Mouse (Mus musculus): ENCODE measurements around the gene Nfya. TPM values are rescaled to one million over a fixed set of nuclear protein-coding genes. Genes with fewer than 3 reads are reported as not detected.

The Nfya gene
- polyA plus RNA-seq, 1 experiment from 2014 or later, result 11.6 TPM

DNA sequence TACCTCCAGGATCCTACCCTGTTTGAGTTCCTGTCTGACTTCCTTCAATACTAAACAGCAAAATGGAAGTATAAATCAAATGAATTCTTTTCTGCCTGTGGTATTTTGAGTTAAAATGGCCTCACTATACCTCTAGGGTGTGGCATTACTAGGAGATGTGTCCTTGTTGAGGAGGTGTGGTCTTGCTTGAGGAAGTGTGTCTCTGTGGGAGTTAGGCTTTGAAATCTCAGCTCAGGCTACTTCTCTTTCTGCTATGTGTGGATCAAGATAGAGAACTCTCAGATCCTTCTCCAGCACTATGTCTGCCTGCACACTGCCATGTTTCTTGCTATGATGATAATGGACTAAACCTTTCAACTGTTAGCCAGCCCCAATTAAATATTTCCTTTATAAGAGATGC, 30.7 kb downstream of the Nfya start:
- no peak overlapping the region for H3K4me3 ChIP-seq
- H3K27me3 ChIP-seq, result no peaks in the 10 kb centered on the region
- H3K4me1 ChIP-seq (replicated peaks), result no peaks in the 10 kb centered on the region
- H3K27ac ChIP-seq (replicated peaks), result no peak overlapping the region
- no peak for ATAC-seq (ENCODE audit: low FRiP score, low read depth)
- H3K9me3 ChIP-seq, result no peaks in the 10 kb centered on the region
- H3K9ac ChIP-seq, result no peak overlapping the region
- H3K36me3 ChIP-seq, result no peaks in the 10 kb centered on the region
- no peak overlapping the region for H3K4me2 ChIP-seq

DNA sequence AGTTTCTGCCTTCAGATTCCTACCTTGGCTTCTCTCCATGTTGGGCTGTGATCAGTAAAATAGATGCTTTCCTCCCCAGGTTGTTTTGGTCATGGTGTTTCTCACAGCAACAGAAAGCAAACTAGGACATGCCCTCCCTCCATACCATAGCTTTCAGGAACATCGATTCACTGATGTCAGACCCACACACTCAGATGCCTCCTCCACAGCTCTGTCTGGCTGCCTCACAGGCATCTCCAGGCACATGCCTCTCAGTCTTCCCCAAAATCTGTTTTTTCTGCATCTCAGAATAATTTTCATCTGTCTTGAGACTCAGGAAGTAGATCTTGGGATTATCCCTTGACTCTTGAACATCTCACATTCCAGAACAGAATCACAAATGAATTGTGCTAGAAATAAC, 33.6 kb downstream of the Nfya start:
- no peaks in the 10 kb centered on the region for H3K27me3 ChIP-seq
- no peaks in the 10 kb centered on the region for H3K36me3 ChIP-seq
- no peak overlapping the region for H3K27ac ChIP-seq (replicated peaks)
- no peak overlapping the region for H3K4me2 ChIP-seq
- WGBS, result 96% methylated on average over 1 of the region's 1 CpGs
- no peak for ATAC-seq (ENCODE audit: low FRiP score, low read depth)
- H3K4me1 ChIP-seq (replicated peaks), result no peaks in the 10 kb centered on the region
- no peaks in the 10 kb centered on the region for H3K9me3 ChIP-seq
- H3K4me3 ChIP-seq, result no peak overlapping the region
- no peak overlapping the region for H3K9ac ChIP-seq

DNA sequence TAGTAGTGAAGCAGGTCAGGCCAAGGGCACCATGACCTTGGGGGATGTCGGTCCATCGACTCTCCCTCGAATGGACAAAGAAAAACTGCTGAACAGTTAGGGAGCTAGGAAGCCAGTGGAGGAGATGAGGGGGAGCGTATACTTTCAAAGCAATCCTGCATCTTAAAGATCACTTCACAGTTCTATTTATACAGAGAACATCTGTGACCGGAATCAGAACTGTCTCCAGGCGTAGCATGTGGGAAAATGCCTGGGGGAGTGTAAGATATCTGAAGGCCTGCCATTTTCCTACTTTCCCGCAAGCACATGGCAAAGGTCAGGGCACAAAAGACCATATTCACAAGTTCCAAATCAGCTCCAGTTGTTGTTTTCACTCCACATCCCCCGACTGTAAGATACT, 36.7 kb downstream of the Nfya start:
- Histone ChIP-seq H3K27ac (replicated peaks) (no peak overlapping the region), H3K9me3 (no peaks in the 10 kb centered on the region), H3K4me3 (no peak overlapping the region), H3K4me1 (replicated peaks) (no peaks in the 10 kb centered on the region), H3K27me3 (no peaks in the 10 kb centered on the region), H3K9ac (no peak overlapping the region), H3K36me3 (no peaks in the 10 kb centered on the region), H3K4me2 (no peak overlapping the region)
- no peak for ATAC-seq (ENCODE audit: low FRiP score, low read depth)
- WGBS, result 86% methylated on average over 8 of the region's 8 CpGs

DNA sequence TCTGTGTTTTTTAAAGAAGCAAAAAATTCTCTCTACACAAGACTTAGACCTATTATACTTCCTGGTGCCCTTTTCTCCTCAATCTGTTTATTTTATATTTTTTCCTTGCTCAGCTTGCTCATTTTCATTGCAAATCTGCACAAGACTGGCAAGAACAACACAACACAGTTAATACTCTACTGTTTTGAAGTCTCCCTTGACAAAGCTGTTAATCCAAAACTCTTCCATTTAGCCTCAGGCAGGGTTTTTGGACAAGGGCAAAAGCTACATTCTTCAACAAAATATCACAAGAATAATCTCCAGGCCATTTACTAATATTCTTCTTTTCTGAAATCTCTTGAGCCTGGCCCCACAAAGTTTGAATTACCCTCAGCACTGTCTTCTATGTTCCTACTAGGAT, 38.1 kb downstream of the Nfya start:
- Histone ChIP-seq H3K9me3 (no peaks in the 10 kb centered on the region), H3K9ac (no peak overlapping the region), H3K27ac (replicated peaks) (no peak overlapping the region), H3K27me3 (no peaks in the 10 kb centered on the region), H3K4me2 (no peak overlapping the region), H3K4me1 (replicated peaks) (no peaks in the 10 kb centered on the region), H3K36me3 (no peaks in the 10 kb centered on the region), H3K4me3 (no peak overlapping the region)
- no peak for ATAC-seq (ENCODE audit: low FRiP score, low read depth)

DNA sequence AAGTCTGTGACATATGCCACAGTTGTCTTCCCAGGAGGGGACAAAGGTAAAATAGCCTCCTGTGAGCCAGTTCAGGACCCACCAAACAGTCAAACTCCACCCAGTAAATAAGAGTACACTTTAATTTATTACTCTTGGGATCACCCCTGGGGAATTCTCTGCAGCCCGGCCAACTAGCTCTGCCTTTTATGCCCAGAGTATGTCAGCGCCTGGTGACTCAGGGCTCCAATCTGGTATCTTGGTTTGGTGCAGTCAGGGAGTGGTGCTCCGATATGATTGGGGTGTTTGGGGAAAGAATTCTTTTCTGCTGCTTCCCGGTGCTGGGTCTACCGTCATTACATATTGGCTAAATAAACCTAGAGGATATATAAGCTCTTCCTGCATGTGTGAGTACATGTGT, 42.9 kb downstream of the Nfya start:
- Histone ChIP-seq H3K4me2 (no peak overlapping the region), H3K9me3 (no peaks in the 10 kb centered on the region), H3K4me1 (replicated peaks) (peaks cover 6% of the 10 kb centered on the region; the same call in 1 of the 2 replicates), H3K27me3 (no peaks in the 10 kb centered on the region), H3K9ac (no peak overlapping the region), H3K27ac (replicated peaks) (no peak overlapping the region), H3K4me3 (no peak overlapping the region), H3K36me3 (no peaks in the 10 kb centered on the region)
- no peak for ATAC-seq (ENCODE audit: low FRiP score, low read depth)
- 89% methylated on average over 5 of the region's 5 CpGs for WGBS

DNA sequence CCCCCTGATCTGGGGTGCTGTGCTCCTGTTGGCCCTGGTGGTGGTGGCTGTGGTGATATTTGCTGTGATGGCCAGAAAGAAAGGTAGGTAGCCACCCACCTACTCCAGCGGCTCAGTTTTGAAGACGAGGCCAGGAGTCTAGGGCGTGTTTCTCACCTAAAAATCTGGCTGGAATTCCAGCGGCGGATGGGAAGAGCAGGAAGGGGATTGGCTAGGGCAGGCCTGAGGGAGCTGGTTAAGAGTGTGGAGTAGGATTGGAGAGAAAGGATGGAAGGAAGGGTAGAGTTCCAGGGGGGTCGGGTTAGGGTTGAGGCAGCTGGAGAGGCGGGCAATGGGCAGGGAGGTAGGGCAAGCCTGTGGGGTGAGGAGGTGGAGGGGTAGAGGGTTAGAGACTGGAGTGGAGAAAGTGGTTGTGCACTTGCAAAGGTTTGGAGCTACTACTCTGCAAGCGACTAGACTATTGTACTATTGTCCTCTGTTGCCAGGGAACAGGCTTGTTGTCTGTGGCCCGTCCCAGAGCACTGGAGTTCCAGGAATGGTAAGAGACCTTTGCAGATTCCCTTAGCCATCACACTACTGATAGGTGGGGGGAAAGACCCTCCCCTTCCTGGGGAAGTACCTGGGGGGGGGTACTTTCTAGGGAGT, 44.1 kb downstream of the Nfya start:
- no peak overlapping the region for H3K27ac ChIP-seq (replicated peaks)
- H3K4me1 ChIP-seq (replicated peaks), result peaks cover 6% of the 10 kb centered on the region; the same call in 1 of the 2 replicates
- H3K27me3 ChIP-seq, result no peaks in the 10 kb centered on the region
- no peaks in the 10 kb centered on the region for H3K9me3 ChIP-seq
- H3K9ac ChIP-seq, result no peak overlapping the region
- no peaks in the 10 kb centered on the region for H3K36me3 ChIP-seq
- H3K4me2 ChIP-seq, result no peak overlapping the region
- no peak overlapping the region for H3K4me3 ChIP-seq
- no peak for ATAC-seq (ENCODE audit: low FRiP score, low read depth)
- 70% methylated on average over 9 of the region's 9 CpGs for WGBS

DNA sequence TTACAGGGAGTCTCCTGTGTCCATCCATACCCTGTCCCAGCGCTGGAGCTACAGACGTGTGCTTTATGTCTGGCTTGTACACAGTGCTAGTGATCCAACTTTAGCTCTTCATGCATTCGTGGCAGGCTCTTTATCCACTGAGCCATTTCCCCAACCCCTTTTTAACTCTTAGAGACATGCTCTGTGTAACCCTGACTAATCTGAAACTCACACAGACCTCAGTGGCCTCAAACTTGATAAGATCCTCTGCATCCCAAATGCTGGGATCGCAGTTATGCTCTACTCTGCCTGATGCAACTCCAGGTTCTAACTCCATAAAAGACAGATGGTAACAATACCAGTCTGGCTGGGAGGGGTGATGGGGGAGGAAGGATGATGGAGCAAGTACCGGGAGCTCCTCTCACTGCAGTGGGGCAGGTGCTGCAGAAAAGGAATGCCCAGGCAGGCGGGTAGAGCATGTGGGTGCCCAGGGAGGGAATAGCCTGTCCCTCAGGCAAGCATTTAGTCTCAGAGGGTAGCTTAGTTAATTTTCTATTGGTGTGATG, 46.2 kb downstream of the Nfya start:
- Histone ChIP-seq H3K36me3 (no peaks in the 10 kb centered on the region), H3K4me1 (replicated peaks) (peaks cover 6% of the 10 kb centered on the region; the same call in 1 of the 2 replicates), H3K27me3 (no peaks in the 10 kb centered on the region), H3K9me3 (no peaks in the 10 kb centered on the region), H3K9ac (no peak overlapping the region), H3K27ac (replicated peaks) (no peak overlapping the region), H3K4me2 (no peak overlapping the region), H3K4me3 (no peak overlapping the region)
- ATAC-seq (ENCODE audit: low FRiP score, low read depth), result no peak
- WGBS, result 74% methylated on average over 6 of the region's 6 CpGs

DNA sequence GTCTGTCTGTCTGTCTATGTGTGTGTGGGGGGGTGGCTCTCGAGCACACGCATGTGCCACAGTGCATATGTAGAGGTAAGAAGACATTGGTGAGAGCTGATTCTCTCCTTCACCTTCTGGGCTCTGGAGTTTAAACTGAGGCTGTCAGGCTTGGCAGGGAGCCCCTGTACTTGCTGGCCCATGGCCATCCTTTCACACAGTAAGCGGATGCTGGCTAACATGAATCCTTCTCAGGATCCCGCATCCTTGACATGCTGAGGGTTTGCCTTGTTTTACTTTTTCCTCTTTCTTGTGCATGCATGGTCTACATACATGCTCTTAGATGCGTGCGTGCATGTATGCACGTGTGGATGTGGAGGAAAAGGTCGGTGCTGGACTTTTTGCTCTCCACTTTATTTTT, 46.7 kb downstream of the Nfya start:
- 81% methylated on average over 8 of the region's 8 CpGs for WGBS
- peaks cover 6% of the 10 kb centered on the region; the same call in 1 of the 2 replicates for H3K4me1 ChIP-seq (replicated peaks)
- H3K9me3 ChIP-seq, result no peaks in the 10 kb centered on the region
- ATAC-seq (ENCODE audit: low FRiP score, low read depth), result no peak
- H3K36me3 ChIP-seq, result no peaks in the 10 kb centered on the region
- H3K27ac ChIP-seq (replicated peaks), result no peak overlapping the region
- no peak overlapping the region for H3K9ac ChIP-seq
- H3K27me3 ChIP-seq, result no peaks in the 10 kb centered on the region
- no peak overlapping the region for H3K4me2 ChIP-seq
- no peak overlapping the region for H3K4me3 ChIP-seq

DNA sequence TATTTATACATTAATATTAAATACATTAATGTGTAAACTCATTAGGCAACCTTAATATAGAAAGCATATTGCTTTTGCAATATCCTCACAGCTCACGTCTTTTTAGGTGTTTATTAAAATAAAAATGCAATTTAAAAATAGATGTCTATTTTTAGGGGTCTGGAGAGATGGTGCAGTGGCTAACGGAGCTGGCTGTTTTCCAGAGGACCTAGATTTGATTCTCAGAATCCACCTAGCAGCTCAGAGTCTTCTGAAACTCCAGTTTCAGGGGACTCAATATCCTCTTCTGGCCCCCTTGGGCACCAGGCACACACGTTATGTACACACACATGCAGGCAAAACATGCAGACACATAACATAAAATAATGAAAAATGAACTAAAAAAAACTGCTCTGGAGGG, 47.4 kb downstream of the Nfya start:
- Histone ChIP-seq H3K4me3 (no peak overlapping the region), H3K27me3 (no peaks in the 10 kb centered on the region), H3K9me3 (no peaks in the 10 kb centered on the region), H3K27ac (replicated peaks) (no peak overlapping the region), H3K36me3 (no peaks in the 10 kb centered on the region), H3K9ac (no peak overlapping the region), H3K4me2 (no peak overlapping the region), H3K4me1 (replicated peaks) (peaks cover 6% of the 10 kb centered on the region; the same call in 1 of the 2 replicates)
- 71% methylated on average over 3 of the region's 3 CpGs for WGBS
- no peak for ATAC-seq (ENCODE audit: low FRiP score, low read depth)

DNA sequence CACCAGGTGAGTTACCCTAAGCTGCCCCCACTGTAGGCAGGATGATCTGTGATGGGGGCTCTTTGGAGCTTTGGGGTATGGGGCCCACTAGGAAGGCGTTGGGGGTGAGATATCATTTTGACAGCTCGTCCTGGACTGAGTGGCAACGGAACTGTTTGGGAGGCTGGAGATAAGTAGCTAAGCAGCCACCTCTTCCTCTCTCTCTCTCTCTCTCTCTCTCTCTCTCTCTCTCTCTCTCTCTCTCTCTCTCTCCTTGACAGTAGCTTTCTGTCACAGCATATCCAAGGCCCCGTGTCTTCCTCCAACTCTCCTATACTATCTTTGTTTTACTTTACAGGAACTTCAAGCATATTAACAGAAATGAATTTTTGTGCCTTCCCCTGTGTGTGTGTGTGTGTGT, 49.2 kb downstream of the Nfya start:
- no peak for ATAC-seq (ENCODE audit: low FRiP score, low read depth)
- Histone ChIP-seq H3K9ac (no peak overlapping the region), H3K9me3 (no peaks in the 10 kb centered on the region), H3K4me1 (replicated peaks) (peaks cover 6% of the 10 kb centered on the region; the same call in 1 of the 2 replicates), H3K36me3 (no peaks in the 10 kb centered on the region), H3K4me3 (no peak overlapping the region), H3K4me2 (no peak overlapping the region), H3K27ac (replicated peaks) (no peak overlapping the region), H3K27me3 (no peaks in the 10 kb centered on the region)
- 94% methylated on average over 4 of the region's 4 CpGs for WGBS

DNA sequence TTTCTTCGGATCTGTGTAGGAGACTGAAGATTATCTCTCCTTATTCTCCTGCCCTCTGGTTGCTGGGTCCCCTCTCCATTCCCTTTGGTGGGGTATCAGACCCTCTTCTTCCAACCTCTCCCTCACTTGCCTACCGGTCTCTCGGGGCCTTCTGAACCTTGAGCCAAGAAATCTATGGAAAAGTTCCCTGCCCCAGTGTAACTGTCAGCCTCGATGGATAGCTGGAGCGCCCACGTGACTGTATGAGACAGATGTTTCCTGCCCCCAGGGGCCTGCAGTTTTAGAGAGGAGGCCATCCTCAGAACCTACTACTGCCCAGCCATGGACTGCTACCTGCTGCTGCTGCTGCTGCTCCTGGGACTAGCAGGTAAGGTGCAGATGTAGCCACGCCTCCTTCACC, 50.1 kb downstream of the Nfya start, which contains the start of gene Treml1:
Gene Treml1 (plus strand): TSS at position 301 of the 400 bp plus-strand sequence.
- 76% methylated on average over 7 of the region's 7 CpGs for WGBS
- no peak within 1 kb of the TSS for H3K27ac ChIP-seq (replicated peaks)
- no peak for ATAC-seq (ENCODE audit: low FRiP score, low read depth)
- H3K36me3 ChIP-seq, result no peaks in the 10 kb centered on the region
- H3K9me3 ChIP-seq, result no peaks in the 10 kb centered on the region
- H3K27me3 ChIP-seq, result no peaks in the 10 kb centered on the region
- H3K4me1 ChIP-seq (replicated peaks), result peaks cover 6% of the 10 kb centered on the region; the same call in 1 of the 2 replicates
- no peak within 1 kb of the TSS for H3K9ac ChIP-seq
- no peak within 1 kb of the TSS for H3K4me3 ChIP-seq
- H3K4me2 ChIP-seq, result no peak within 1 kb of the TSS

DNA sequence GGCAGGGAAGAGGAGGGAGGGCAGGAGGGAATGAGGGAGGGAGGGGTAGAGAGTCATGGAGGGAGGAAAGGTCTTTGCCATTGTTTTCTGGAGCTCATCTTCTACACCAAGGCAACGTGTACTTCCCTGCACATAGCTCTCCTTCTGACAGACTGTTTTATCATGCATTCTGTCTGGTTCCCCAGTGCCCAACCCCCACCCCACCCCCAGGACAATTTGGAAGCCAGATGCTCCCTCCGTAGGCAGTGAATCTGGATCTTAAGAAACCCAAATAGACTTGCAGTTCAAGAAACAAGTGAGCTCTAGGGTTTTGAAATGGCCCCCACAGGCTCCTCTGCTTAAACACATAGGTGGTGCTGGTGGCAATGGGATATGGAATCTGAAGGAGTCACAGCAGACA, 51.8 kb downstream of the Nfya start:
- no peak for ATAC-seq (ENCODE audit: low FRiP score, low read depth)
- 38% methylated on average over 2 of the region's 2 CpGs for WGBS
- Histone ChIP-seq H3K27ac (replicated peaks) (no peak overlapping the region), H3K4me3 (no peak overlapping the region), H3K9me3 (no peaks in the 10 kb centered on the region), H3K4me1 (replicated peaks) (peaks cover 2% of the 10 kb centered on the region; the same call in 1 of the 2 replicates), H3K36me3 (no peaks in the 10 kb centered on the region), H3K4me2 (no peak overlapping the region), H3K27me3 (no peaks in the 10 kb centered on the region), H3K9ac (no peak overlapping the region)

DNA sequence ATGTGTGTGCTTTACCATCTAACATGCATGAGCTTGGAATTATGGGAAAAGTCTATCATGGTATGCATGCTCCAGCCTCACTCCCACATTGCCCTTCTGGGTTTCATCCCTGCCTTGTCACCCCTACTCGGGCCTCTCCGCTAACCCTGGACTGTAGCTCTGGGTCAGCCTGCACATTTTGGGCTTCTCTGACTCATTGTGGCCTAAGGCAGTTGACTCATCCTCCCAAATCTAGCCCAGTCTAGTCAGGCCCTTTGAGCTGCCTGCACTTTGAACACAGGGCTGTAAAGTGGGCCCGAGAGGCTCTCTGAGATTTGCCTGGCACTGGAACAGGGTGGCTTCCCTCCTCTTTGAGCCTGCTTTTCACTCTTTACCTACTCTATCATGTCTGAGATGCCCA, 53.9 kb downstream of the Nfya start:
- Histone ChIP-seq H3K36me3 (no peaks in the 10 kb centered on the region), H3K4me2 (no peak overlapping the region), H3K27ac (replicated peaks) (no peak overlapping the region), H3K4me3 (no peak overlapping the region), H3K9ac (no peak overlapping the region), H3K4me1 (replicated peaks) (no peaks in the 10 kb centered on the region), H3K27me3 (no peaks in the 10 kb centered on the region), H3K9me3 (no peaks in the 10 kb centered on the region)
- WGBS, result 93% methylated on average over 3 of the region's 3 CpGs
- no peak for ATAC-seq (ENCODE audit: low FRiP score, low read depth)

Measured in hindbrain, embryonic 15.5 days (tissue).